Mouse (Mus musculus): ENCODE measurements around the gene Bcl9.

The Bcl9 gene

DNA sequence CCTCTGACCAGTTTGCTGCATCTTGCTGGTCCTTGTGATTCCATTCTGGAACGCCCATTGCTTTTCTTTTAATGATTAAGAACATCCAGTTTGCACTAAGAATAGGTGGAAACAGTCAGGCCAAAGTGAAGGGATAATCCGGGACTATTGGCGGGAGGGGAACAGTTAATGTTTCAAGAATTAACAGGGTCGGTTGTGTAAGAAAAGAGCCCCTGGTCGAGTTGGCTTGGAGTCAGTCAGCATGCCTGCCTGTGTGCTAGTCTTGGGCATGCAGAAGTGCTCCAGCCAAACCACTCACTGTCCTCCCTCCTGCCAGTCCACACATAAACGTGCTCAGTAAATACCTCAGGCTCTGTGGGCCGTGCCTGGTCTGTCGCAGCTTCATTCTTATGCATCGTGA is 125.5 kb downstream of the Bcl9 start:
- DNase-seq (ENCODE audit: low read depth), result no peak

DNA sequence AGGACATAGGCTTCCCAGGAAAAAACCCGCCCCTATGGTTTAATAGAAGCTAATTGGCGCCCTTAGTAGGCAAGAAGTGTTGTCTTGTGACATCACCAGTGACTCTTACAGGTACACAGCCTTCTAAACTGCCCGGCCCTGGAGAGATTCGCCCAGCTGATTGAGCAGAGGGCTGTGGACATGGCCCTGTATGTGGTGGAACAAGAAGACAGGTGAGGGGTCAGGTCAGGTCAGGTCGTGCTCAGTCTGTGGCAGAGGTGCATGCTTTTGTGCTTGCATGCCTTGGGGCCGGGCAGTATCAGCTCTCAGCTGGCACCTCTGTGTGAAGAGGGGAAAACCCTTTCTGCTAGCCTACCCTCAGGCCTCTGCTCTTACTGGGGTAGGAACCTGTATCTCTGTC is 126.2 kb downstream of the Bcl9 start:
- no peak for DNase-seq (ENCODE audit: low read depth)

DNA sequence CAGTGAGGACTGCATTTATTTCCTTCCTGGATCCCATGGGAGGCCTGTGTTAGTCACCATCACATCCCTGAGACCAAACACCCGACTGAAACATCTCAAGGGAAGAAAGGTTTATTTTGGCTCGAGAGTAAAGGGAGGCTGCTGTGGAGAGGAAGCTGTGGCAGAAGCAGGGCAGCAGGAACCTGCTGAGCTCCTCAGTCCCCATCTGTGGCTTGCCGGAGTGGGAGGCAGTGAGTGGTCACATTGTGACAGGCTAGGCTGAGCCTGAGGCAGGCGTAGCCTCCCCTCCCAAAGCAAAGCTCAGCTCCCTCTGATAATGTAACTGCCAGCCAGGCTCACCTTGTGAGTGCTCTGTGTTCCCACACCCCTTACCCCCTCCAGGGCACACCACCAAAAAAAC is 130.6 kb downstream of the Bcl9 start:
- DNase-seq (ENCODE audit: low read depth), result no peak

DNA sequence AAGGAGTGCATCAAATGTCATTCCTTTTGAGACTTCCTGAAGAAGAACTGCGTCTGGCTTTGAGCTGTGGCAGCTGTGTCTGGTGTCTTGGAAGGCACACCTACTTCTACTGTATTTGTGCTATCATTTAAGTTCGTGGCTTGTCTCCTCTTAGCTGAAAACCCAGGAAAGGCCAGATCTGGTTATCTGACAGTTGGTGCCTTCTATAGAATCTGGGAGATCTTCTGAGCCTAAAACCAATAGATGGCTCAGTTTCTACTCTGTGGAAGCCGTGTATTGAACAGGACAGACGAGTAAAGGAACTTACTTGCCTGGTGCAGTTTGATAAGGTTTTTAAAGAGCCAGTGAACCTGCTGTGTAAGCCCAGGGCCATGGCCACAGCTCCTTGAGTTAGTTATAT is 133.2 kb downstream of the Bcl9 start:
- DNase-seq (ENCODE audit: low read depth), result no peak

DNA sequence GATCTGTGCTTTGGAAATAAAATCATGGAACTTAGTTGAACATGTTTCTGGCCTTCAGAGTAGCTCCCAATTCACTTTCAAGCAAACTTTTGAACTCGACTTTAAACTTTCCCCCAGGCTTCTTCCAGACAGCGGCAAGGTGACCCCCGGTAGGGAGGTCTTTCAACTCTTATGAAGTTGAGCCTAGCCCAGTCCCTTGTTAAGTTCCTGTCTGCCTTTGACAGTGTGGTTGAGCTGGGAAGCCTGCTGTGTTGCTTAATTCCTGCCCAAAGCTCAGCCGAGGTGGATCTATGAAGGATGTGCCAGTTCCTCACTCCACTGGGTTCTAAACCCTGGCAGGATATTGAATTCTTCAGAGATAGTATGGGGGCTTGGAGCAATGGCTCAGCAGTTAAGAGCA is 135.9 kb downstream of the Bcl9 start:
- DNase-seq (ENCODE audit: low read depth), result no peak

DNA sequence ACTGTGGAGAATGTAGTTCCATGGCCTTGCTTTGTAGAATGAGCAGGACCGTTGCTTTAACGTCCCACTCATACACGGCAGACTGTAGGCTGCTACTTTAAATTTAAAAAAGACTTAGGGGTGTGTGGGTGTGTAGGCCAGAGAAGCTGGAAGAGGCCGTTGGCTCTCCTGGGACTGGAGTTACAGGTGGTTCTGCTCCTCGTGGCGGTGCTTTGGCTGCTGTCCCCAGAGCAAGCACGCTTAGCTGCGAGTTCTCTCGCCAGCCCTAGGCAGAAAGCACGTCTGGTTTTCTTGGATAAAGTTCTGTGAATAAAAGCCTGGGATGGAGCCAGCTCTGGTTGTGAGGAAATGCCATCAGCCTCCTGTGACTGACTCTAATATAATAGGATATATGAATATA is 136.8 kb downstream of the Bcl9 start:
- DNase-seq (ENCODE audit: low read depth), result peak; percentile 26

DNA sequence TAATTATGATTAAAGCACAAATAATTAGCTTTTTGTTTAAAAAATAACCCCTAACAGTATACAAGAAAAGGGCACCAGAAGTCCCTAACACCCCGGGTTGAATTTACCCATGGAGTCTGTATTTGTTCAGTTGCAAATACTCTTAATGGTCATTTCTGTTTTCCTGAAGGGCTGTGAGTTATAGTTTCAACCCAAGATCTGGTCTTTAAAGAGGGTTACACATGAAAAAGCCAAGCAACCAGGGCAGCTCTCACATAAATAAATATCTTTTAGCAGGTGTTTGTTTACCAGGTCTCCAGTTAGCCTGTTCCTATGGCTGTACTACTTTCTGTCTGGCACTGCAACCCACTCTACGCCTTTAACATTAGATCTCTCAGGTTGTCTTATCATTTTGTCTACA is 137.7 kb downstream of the Bcl9 start:
- no peak for DNase-seq (ENCODE audit: low read depth)

DNA sequence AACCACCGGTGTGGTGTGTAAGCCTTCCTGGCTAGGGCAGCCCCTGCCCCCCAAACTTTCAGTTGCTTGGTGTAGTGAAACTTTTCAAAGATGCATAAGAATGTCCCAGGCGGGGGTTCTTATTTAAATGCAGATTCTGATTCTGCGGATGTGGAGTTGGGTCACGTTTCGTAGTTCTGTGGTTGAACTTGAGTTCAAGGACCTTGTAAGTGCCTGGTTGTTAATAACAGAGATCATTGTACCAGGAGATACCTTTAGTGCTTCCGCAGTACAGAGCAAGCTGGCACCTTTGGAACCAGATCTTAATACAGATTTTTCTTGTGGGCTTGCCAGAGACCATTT is 138.2 kb downstream of the Bcl9 start:
- DNase-seq (ENCODE audit: low read depth), result no peak

DNA sequence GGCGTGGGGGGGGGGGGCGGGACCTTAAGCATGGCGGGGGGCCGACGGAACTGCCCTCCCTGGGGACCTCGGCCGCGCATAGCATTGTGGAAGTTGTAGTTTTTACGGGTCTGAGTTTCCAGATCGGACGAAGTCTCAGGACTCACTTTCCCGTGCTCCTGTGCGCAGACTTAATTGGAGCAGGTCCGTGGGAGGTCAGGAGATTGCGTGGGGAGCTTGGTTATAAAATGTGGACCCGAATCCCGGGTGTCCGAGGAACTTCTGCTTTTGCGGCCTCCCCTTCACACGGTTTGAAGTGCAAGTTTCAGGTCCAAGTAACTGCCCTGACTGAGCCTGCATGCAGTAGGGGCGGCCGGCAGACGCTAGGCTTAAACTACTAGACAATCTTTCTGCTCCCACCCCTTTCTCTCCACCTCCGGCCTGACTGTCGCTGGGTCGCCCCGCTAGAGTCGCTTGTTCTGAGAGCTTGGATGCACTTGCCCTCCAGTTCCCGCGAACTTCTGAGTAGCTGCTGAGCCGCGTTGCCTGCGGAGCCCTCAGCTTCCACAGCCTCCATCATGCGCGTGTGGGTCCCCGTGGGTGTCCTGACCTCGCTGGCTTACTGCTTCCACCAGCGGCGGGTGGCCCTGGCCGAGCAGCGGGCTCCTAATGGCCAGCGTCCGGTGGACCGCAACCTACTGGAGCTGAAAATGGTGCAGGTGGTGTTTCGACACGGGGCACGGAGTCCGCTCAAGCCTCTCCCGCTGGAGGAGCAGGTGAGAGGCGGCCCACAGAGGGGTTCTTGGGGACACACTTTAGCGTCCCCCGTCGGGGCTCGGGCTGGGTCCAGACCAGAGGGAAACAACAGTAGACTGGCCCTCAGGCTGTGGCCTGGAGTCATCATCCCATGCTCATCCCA is 138.9 kb downstream of the Bcl9 start, which contains the start of gene Acp6:
Acp6 (plus strand) TSS at position 167 of the 898 bp plus-strand sequence.
- DNase-seq (ENCODE audit: low read depth), result peak; percentile 76

DNA sequence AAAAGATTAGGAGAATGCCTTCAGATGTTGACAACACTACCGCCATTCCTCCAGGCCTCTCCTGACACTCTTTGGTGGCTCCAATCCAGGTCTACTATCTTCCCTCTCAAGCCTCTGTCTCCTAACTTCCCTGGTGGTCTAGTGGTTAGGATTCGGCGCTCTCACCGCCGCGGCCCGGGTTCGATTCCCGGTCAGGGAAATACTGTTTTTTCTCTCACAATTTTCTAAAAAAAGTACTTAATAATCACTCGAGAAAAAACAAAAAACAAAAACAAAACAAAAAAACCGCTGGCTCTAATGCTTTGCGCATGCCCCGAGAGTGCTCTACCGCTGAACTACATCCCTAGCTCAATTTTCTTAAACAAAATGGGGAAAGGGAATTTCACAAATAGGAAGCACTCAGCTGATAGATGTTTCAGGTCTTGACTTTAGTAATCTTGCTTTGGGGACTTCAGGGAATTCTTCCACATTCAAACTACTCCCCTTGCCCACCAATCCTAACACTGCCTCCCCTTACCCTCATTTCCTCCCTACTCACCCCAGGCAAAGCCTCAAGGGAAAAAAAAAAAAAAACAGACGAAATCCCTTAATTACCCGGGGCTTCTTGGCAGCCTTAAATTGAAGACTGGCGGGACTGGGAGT is 139.6 kb downstream of the Bcl9 start:
- DNase-seq (ENCODE audit: low read depth), result peak; percentile 26

DNA sequence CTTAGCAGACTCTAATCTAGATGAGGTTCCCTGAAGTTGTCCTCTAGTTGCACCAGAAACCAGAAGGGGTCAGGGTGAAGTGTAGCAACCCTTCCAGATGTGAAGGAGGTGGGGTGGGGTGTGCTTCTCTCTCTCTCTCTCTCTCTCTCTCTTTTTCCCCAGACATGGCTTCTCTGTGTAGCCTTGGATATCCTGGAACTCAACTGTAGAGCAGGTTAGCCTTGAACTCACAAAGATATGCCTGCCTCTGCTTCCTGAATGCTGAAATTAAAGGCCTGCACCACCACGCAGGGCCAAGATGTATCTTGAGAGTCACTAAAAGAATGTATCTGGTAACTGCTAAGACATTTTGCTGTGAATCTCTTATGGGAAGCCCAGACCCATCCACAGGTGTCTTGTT is 140.4 kb downstream of the Bcl9 start:
- no peak for DNase-seq (ENCODE audit: low read depth)

DNA sequence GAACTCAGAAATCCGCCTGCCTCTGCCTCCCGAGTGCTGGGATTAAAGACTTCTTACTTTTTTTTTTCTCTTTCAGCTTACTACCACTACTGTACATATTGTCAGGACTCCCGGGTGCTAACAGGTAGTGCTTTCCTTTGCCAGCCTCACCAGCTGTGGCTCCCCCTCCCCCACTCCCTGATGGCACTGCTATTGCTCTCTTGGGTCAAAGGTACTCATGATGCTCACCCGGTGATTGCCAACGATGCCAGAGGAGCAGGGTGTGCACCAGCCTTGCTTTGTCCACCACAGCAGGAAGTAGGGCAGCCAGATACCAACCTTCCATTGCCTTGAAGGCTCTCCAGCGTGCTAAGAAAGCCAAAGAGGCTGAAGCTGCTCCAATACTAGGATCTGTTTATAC is 141.3 kb downstream of the Bcl9 start:
- no peak for DNase-seq (ENCODE audit: low read depth)
